Mouse (Mus musculus) cortical plate, adult 2 months (tissue): ENCODE data around the gene Sphkap.

Experiments
- CTCF ChIP-seq: fragments of 200-500 bp; IDR thresholded peaks from 2 replicates; pipeline ENCODE4 v1.5.1; 2011; ENCODE audit warnings: mild to moderate bottlenecking, control low read depth, low read length; ENCODE audit not compliant: insufficient read depth; ENCODE audit errors: extremely low read depth
- POLR2A ChIP-seq: fragments of 200-500 bp; IDR thresholded peaks from 2 replicates; pipeline ENCODE4 v1.6.1; 2011; ENCODE audit warnings: mild to moderate bottlenecking, low read length, control low read depth; ENCODE audit not compliant: insufficient read depth; ENCODE audit errors: extremely low read depth

- TF ChIP-seq POLR2A (no peak), CTCF (no peak)
Observed at GRCm38 (mm10) chr1:83209981-83210380, 198.0 kb downstream of the Sphkap start.
